Mouse (Mus musculus) frontal cortex, adult (tissue): ENCODE measurements around the gene Ipo5.
A peak's percentile ranks its signal among the peaks of the same experiment; 100 is the strongest.

Source experiments
- ATAC-seq: cut with Nextera tagmentation; 2 replicates; pipeline ENCODE4 v1.9.2; 2017; ENCODE audit warnings: mild to moderate bottlenecking, moderate library complexity, mixed read lengths; ENCODE audit not compliant: low TSS enrichment

Gene Ipo5

GRCm38 (mm10) chr14:120921805-120922204 lies 10.8 kb downstream of the Ipo5 start:
- no peak for ATAC-seq

GRCm38 (mm10) chr14:120924044-120924443 lies 13.0 kb downstream of the Ipo5 start:
- ATAC-seq, result no peak

GRCm38 (mm10) chr14:120925731-120926585 lies 14.9 kb downstream of the Ipo5 start:
- ATAC-seq, result no peak; the same call in 1 of the 2 replicates

DNA sequence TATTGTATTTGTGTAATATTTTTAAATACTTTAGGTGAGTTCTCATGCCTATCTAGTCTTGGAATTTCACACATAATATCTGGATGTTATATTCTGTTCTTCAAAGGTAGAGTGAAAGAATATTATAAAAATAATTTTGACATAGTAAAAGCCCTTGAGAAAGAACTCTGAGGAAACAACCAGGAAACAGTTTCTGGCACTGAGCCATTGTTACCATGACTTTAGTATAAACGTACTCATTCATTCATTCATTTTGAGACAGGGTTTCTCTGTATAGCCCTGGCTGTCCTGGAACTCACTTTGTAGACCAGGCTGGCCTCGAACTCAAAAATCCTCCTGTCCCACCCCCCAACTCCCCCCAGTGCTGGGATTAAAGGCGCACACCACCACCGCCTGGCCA lies 20.2 kb downstream of the Ipo5 start:
- no peak for ATAC-seq

DNA sequence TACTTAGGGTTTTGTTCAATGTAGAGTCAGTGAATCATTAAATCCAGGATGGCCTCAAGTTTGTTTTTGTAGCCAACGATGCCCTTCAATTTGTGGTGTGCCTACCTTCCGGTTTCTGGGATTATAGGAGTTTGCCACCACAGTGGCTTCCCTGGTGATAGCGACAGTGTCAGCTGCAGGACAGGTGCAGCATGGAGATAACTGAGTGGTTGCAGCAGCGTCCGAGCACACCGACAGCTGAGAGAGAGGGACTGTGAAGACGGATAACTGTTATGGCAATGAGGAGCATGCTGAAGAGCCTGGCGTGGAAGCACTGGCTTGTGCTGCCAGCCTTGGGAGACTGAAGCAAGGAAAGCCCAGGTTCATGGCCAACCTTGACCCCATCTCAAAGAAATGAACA lies 22.6 kb downstream of the Ipo5 start:
- no peak for ATAC-seq

GRCm38 (mm10) chr14:120937102-120937501 lies 26.1 kb downstream of the Ipo5 start:
- ATAC-seq, result no peak

- ATAC-seq, result no peak
Measured at GRCm38 (mm10) chr14:120942803-120943202, 31.8 kb downstream of the Ipo5 start.

DNA sequence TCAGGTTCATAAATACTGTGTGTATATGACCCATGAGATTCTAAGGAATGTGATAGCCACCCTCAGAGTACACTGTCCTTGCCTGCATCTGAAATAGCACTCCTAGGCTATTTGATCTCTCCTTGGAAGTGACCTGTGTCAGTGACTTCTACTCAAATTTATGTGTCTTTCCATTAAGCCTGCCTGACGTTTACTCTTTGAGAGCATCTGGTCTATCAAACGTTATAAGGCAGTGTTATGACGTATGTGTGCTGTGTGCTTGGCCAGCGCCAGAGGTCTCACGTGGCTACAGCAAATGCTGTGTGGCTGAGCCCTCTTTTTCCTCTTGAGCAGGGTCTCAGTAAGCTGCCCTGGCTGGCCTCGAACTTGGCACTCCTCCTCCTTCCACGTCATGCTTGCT lies 34.1 kb downstream of the Ipo5 start:
- no peak for ATAC-seq

DNA sequence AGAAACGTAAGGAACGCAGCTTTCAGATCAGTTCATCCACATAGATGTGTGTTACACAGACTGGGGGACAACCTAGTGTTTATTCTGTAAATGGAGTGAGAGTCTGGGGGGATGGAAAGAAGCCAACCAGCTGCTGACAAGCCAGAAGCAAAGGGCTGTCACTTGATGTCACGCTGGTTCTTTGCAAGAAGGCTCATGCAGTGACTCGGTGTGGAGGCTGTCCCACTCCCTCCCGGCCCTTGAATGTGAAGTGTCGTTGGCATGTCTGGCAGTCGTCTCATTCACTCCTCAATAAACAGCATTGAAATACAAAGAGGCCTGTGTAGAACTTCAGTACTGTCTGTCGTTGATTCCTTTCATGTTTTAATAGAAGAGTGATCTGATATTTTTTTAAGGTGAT lies 36.1 kb downstream of the Ipo5 start:
- peak; percentile 39; the same call in 1 of the 2 replicates for ATAC-seq

DNA sequence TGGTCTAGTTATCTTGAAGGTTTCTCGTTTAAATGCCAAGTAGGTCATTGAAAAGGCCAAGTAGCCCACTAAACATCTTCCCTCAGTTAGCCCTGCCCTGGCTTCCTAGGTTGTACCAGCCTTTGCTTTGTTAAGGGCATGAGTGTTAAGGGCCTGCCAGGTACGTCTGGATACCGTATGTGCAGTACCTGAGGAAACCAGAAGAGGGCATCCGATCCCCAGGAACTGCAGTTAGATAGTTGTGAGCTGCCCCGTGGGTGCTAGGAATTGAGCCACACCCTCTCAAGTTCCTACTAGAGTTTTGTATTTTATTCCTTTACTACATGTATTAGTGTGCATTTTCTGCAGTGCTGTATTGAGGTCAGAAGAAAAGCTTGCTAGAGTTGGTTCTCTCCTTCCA lies 38.0 kb downstream of the Ipo5 start:
- no peak for ATAC-seq

GRCm38 (mm10) chr14:120950068-120950467 lies 39.0 kb downstream of the Ipo5 start:
- ATAC-seq, result no peak

- no peak for ATAC-seq
Measured at GRCm38 (mm10) chr14:120952434-120952833, 41.4 kb downstream of the Ipo5 start.

GRCm38 (mm10) chr14:120960551-120960950 lies 49.5 kb downstream of the Ipo5 start:
- ATAC-seq, result no peak

DNA sequence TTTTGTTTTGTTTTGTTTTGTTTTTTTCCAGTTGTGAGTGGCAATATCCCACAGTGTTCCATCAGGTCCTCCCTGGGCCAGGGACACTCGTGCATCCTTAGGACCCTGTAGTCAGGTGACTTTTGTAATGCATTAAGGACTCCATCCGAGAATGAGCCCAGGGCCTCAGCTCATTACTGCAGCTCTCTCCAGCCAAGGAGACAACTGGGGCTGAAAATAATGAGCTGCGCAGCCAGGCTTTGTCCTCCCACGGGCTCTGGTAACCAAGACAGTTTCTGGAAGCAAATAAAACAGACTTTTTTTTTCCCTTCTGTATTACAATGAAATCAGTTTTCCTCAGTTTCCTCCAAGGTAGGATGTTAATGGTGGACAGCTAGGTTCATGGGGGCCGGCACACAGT lies 50.0 kb downstream of the Ipo5 start:
- peak; percentile 63 for ATAC-seq

DNA sequence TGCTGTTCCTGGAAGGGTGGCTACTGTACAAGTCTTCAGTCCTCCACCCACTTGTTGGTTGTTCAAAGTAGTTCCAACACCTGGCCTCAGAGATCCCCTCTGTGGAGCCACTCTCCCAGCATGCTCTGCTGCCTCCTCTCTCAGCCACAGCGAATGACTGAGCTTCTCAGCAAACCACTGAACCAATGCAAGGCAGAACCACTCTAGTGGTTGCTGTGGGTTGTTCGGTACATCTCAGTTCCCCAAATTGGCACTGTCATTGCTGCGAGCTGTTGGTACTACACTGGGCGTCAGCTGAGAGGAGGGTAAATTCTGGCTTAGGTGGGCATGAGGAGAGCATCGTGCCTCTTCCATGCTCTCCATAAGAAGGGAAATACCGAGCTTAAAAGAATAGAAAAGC lies 56.0 kb downstream of the Ipo5 start:
- ATAC-seq, result no peak

DNA sequence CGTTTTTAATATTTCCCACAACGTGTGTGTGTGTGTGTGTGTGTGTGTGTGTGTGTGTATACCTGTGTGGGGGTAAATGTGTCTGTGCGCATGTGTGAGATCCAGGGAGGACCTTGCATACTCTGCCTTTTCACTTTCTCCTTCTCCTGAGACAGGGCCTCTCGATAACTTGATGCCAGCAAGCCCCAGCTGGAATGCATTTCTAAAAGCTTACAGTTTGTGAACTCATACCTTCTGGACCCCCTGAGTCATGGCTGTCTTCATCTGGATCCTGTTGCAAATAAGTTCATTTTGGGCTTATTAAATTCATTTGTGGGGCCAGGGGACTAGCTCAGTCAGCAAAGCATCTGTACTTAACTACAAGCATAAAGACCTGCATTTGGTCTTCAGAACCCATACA lies 57.7 kb downstream of the Ipo5 start:
- ATAC-seq, result no peak

- no peak for ATAC-seq
Measured at GRCm38 (mm10) chr14:120969673-120970072, 58.6 kb downstream of the Ipo5 start.

DNA sequence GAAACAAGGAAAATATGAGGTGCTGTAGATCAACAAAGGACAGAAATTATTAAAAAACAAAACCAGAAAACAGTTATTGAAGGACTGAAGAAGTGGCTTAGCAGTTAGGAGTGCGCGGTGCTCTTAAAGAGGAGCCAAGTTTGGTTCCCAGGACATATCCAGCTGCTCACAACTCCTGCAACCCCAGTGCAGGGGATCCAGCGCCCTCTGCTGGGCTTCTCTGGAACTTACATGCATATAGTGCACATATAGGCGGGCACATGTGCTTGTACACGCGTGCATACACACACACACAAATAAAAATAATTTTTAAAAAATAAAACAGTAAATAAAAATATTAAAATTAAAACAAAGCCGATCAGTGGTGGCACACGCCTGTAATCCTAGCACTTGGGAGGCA lies 59.6 kb downstream of the Ipo5 start:
- ATAC-seq, result no peak

DNA sequence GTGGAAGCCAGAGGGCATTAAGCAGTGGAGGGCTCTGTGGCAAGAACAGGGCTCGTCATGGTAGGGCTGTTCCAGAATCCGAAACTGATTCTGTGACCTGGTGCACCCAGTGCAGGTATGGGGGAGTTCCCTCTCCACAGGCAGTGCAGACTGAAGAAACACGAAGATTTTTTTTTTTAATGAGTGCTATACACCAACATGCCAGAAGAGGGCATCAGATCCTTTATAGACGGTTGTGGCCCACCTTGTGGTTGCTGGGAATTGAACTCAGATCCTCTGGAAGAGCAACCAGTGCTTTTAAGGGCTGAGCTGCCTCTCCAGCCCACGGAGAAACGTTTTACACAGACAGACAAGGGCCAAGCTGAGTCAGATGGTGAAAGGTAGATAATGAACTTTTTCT lies 60.3 kb downstream of the Ipo5 start:
- no peak for ATAC-seq

DNA sequence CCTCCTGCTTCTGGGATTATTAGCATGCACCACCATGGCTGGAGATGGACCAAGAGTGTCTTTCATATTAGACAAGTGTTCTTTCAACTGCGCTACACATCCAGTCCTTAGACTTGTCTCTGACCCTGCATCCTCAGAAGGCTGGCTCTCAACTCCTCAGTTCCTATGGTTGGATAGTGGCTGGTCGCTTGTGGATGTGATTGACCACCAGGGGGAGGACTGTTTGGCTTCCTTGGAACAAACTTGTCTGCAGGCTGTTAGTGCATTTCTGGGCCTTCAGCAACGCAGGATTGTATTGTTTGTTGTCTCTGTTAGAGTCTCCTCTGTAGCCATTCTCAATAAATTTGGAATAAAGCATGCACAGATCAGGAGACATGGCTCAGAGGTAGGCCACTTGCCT lies 68.5 kb downstream of the Ipo5 start:
- ATAC-seq, result peak; percentile 89; the same call in 1 of the 2 replicates

GRCm38 (mm10) chr14:120989126-120989525 lies 78.1 kb downstream of the Ipo5 start:
- ATAC-seq, result peak; percentile 94
